Mouse (Mus musculus) midbrain, embryonic 14.5 days (tissue): ENCODE measurements around the gene Disc1. TPM values are rescaled to one million over a fixed set of nuclear protein-coding genes. Genes with fewer than 3 reads are reported as not detected.
A peak's percentile ranks its signal among the peaks of the same experiment; 100 is the strongest.

Experiments
- ATAC-seq: fragments of 200-750 bp; cut with Nextera tagmentation; 2 replicates; pipeline ENCODE4 v1.8.0; 2017; ENCODE audit warnings: moderate number of reproducible peaks, moderate library complexity; ENCODE audit not compliant: low FRiP score, low TSS enrichment
- DNase-seq: peaks from one replicate; pipeline ENCODE4 v3.0.0-alpha.2; 2015
- H3K27ac ChIP-seq: fragments of 300-500 bp; sonication (generic); replicated peaks from 2 replicates; pipeline ENCODE4 v1.5.1; 2014; ENCODE audit warnings: mild to moderate bottlenecking, low read depth, low read length, moderate library complexity
- H3K27me3 ChIP-seq: fragments of 300-500 bp; sonication (generic); 2 replicates; pipeline ENCODE4 v1.6.1; 2014; ENCODE audit warnings: low read length, control low read depth, mixed read lengths; ENCODE audit not compliant: control insufficient read depth, insufficient read depth
- H3K36me3 ChIP-seq: fragments of 300-500 bp; sonication (generic); 2 replicates; pipeline ENCODE4 v1.6.1; 2014; ENCODE audit warnings: low read length, control low read depth; ENCODE audit not compliant: control insufficient read depth, insufficient read depth
- H3K4me1 ChIP-seq: fragments of 300-500 bp; sonication (generic); 2 replicates; pipeline ENCODE4 v1.6.1; 2014; ENCODE audit warnings: mild to moderate bottlenecking, antibody characterized with exemption, low read length, control low read depth; ENCODE audit not compliant: control insufficient read depth, insufficient read depth
- H3K4me2 ChIP-seq: fragments of 300-500 bp; sonication (generic); 2 replicates; pipeline ENCODE4 v1.6.1; 2014; ENCODE audit warnings: mild to moderate bottlenecking, low read length, moderate library complexity
- H3K4me3 ChIP-seq: fragments of 300-500 bp; sonication (generic); replicated peaks from 2 replicates; pipeline ENCODE4 v1.5.1; 2014; ENCODE audit warnings: low read depth, low read length
- H3K9ac ChIP-seq: fragments of 300-500 bp; sonication (generic); replicated peaks from 2 replicates; pipeline ENCODE4 v1.6.1; 2014; ENCODE audit warnings: mild to moderate bottlenecking, low read length, moderate library complexity
- H3K9me3 ChIP-seq: fragments of 300-500 bp; sonication (generic); 2 replicates; pipeline ENCODE4 v1.6.1; 2016; ENCODE audit warnings: low read length, control low read depth, mixed read lengths; ENCODE audit not compliant: control insufficient read depth
- WGBS: fragments of 180-500 bp; shearing (Covaris S2); extraction: QIAGEN DNeasy Blood & Tissue Kit; methylation state at CpG from one replicate; pipeline ENCODE4 v1.1.7; 2014; 5-methylcytosine and 5-hydroxymethylcytosine counted together
- polyA plus RNA-seq: library from polyadenylated mRNA; unstranded; fragments of >200 nt; fragmentation: Nextera tagmentation; extraction: Ambion mirVana; gene quantifications from 2 replicates; pipeline ENCODE4 v1.2.1, GENCODE M21; 2014

Disc1 gene
- polyA plus RNA-seq, 1 experiment from 2014 or later, result 0.78 TPM

GRCm38 (mm10) chr8:125287841-125288341, 233.9 kb downstream of the Disc1 start:
- no peak overlapping the region for H3K9ac ChIP-seq
- no peak for ATAC-seq
- H3K9me3 ChIP-seq, result no peaks in the 10 kb centered on the region
- H3K27me3 ChIP-seq, result no peaks in the 10 kb centered on the region
- no peak for DNase-seq
- no peak overlapping the region for H3K4me3 ChIP-seq
- no peaks in the 10 kb centered on the region for H3K4me1 ChIP-seq
- H3K36me3 ChIP-seq, result no peaks in the 10 kb centered on the region
- H3K27ac ChIP-seq, result no peak overlapping the region
- H3K4me2 ChIP-seq, result no peak overlapping the region
- 71% methylated on average over 7 of the region's 7 CpGs for WGBS

- 0 out of 2 replicates have a peak, but pooled peaks cover 3% of the 10 kb centered on the region for H3K4me1 ChIP-seq
- no peak overlapping the region for H3K4me2 ChIP-seq
- WGBS, result 64% methylated on average over 10 of the region's 10 CpGs
- no peak overlapping the region for H3K9ac ChIP-seq
- H3K27ac ChIP-seq, result no peak overlapping the region; the same call in 1 of the 2 replicates
- DNase-seq (no peak), ATAC-seq (no peak)
- no peaks in the 10 kb centered on the region for H3K36me3 ChIP-seq
- H3K4me3 ChIP-seq, result no peak overlapping the region
- no peaks in the 10 kb centered on the region for H3K9me3 ChIP-seq
- no peaks in the 10 kb centered on the region for H3K27me3 ChIP-seq
Measured at GRCm38 (mm10) chr8:125291506-125291905, 237.5 kb downstream of the Disc1 start.

GRCm38 (mm10) chr8:125291932-125292717, 238.1 kb downstream of the Disc1 start:
- Histone ChIP-seq H3K9me3 (no peaks in the 10 kb centered on the region), H3K27me3 (no peaks in the 10 kb centered on the region), H3K4me2 (no peak overlapping the region), H3K36me3 (no peaks in the 10 kb centered on the region), H3K27ac (no peak overlapping the region), H3K4me3 (no peak overlapping the region), H3K4me1 (0 out of 2 replicates have a peak, but pooled peaks cover 3% of the 10 kb centered on the region), H3K9ac (no peak overlapping the region)
- ATAC-seq (no peak), DNase-seq (no peak)
- 85% methylated on average over 22 of the region's 22 CpGs for WGBS

- Histone ChIP-seq H3K9me3 (no peaks in the 10 kb centered on the region), H3K4me2 (no peak overlapping the region), H3K36me3 (no peaks in the 10 kb centered on the region), H3K9ac (no peak overlapping the region), H3K27ac (0 out of 2 replicates have a peak overlapping the region, but pooled peaks have one; percentile 13), H3K4me3 (no peak overlapping the region), H3K27me3 (no peaks in the 10 kb centered on the region), H3K4me1 (0 out of 2 replicates have a peak, but pooled peaks cover 3% of the 10 kb centered on the region)
- DNase-seq, result no peak
- no peak for ATAC-seq
- 65% methylated on average over 8 of the region's 8 CpGs for WGBS
Measured at GRCm38 (mm10) chr8:125292933-125293591, 239.1 kb downstream of the Disc1 start.

- 0 out of 2 replicates have a peak, but pooled peaks cover under 1% of the 10 kb centered on the region for H3K4me1 ChIP-seq
- H3K9me3 ChIP-seq, result no peaks in the 10 kb centered on the region
- 70% methylated on average over 4 of the region's 4 CpGs for WGBS
- no peak overlapping the region for H3K27ac ChIP-seq
- no peak overlapping the region for H3K4me3 ChIP-seq
- no peaks in the 10 kb centered on the region for H3K36me3 ChIP-seq
- ATAC-seq, result no peak
- no peaks in the 10 kb centered on the region for H3K27me3 ChIP-seq
- DNase-seq, result no peak
- H3K4me2 ChIP-seq, result no peak overlapping the region
- no peak overlapping the region for H3K9ac ChIP-seq
Measured at GRCm38 (mm10) chr8:125299248-125299647, 245.3 kb downstream of the Disc1 start.

- ATAC-seq (no peak), DNase-seq (no peak)
- Histone ChIP-seq H3K4me1 (no peaks in the 10 kb centered on the region), H3K36me3 (no peaks in the 10 kb centered on the region), H3K4me3 (no peak overlapping the region), H3K9ac (no peak overlapping the region), H3K4me2 (no peak overlapping the region), H3K27ac (no peak overlapping the region), H3K27me3 (no peaks in the 10 kb centered on the region), H3K9me3 (no peaks in the 10 kb centered on the region)
- 89% methylated on average over 8 of the region's 8 CpGs for WGBS
Measured at GRCm38 (mm10) chr8:125301931-125302361, 248.0 kb downstream of the Disc1 start.

GRCm38 (mm10) chr8:125306665-125307064, 252.7 kb downstream of the Disc1 start:
- Histone ChIP-seq H3K27ac (no peak overlapping the region), H3K36me3 (no peaks in the 10 kb centered on the region), H3K27me3 (peaks cover 9% of the 10 kb centered on the region; the same call in 1 of the 2 replicates), H3K9me3 (no peaks in the 10 kb centered on the region), H3K4me1 (peaks cover 9% of the 10 kb centered on the region; the same call in 1 of the 2 replicates), H3K4me2 (no peak overlapping the region), H3K9ac (no peak overlapping the region), H3K4me3 (no peak overlapping the region)
- 48% methylated on average over 10 of the region's 10 CpGs for WGBS
- DNase-seq, result no peak
- no peak for ATAC-seq

- Histone ChIP-seq H3K36me3 (no peaks in the 10 kb centered on the region), H3K9me3 (no peaks in the 10 kb centered on the region), H3K27ac (no peak overlapping the region), H3K4me3 (no peak overlapping the region), H3K4me1 (peaks cover 13% of the 10 kb centered on the region; the same call in 1 of the 2 replicates), H3K4me2 (no peak overlapping the region), H3K9ac (no peak overlapping the region), H3K27me3 (peaks cover 9% of the 10 kb centered on the region; the same call in 1 of the 2 replicates)
- DNase-seq (no peak), ATAC-seq (no peak)
- WGBS, result 72% methylated on average over 14 of the region's 14 CpGs
Measured at GRCm38 (mm10) chr8:125309985-125310384, 256.0 kb downstream of the Disc1 start.
